Mouse (Mus musculus): ENCODE measurements around the gene Cd274. TPM values are rescaled to one million over a fixed set of nuclear protein-coding genes. Genes with fewer than 3 reads are reported as not detected.

Gene Cd274
- polyA plus RNA-seq, 1 experiment = 4.3 TPM

DNA sequence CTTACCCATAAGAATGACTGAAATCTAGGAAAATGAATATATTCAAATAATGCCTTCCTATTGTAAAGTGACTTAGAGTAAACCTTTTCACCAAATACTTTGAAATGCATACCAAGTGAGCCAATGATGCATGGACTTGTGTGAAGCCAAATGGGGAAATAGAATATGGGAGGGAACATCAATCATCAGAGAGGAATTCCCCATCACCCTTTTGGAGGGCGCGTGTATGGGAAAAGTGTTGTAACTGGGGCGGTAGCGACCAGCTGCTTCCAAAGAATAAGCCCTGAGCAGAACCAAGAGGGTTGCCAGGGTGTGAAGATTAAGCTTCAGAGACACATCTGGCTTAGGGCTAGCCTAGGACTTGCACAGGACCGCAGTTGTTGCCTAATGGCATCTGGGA, 16.1 kb downstream of the Cd274 start:
- 87% methylated on average over 5 of the region's 5 CpGs for WGBS
- no peaks in the 10 kb centered on the region for H3K27me3 ChIP-seq (replicated peaks; ENCODE audit: control insufficient read depth, insufficient read depth, low read length)
- no peaks in the 10 kb centered on the region for H3K4me1 ChIP-seq (ENCODE audit: control insufficient read depth, insufficient read depth, low read length)
- H3K36me3 ChIP-seq (ENCODE audit: control insufficient read depth, insufficient read depth, low read length) = no peaks in the 10 kb centered on the region
- no peak overlapping the region for H3K4me3 ChIP-seq (ENCODE audit: insufficient read depth, low read depth, low read length)
- no peak for TF ChIP-seq CTCF (conservative IDR thresholded peaks at IDR 0.05; ENCODE audit: insufficient read depth, insufficient read length, low read depth, low read length)
- TF ChIP-seq POLR2A (IDR thresholded peaks at IDR 0.05; ENCODE audit: low read depth, low read length) = no peak
- no peak overlapping the region for H3K27ac ChIP-seq (ENCODE audit: insufficient read depth, low read depth, low read length)
- DNase-seq = no peak

- no peak for TF ChIP-seq POLR2A (IDR thresholded peaks at IDR 0.05; ENCODE audit: low read depth, low read length)
- no peak for TF ChIP-seq CTCF (conservative IDR thresholded peaks at IDR 0.05; ENCODE audit: insufficient read depth, insufficient read length, low read depth, low read length)
- DNase-seq = no peak
- no peaks in the 10 kb centered on the region for H3K4me1 ChIP-seq (ENCODE audit: control insufficient read depth, insufficient read depth, low read length)
- H3K4me3 ChIP-seq (ENCODE audit: insufficient read depth, low read depth, low read length) = no peak overlapping the region
- H3K27me3 ChIP-seq (replicated peaks; ENCODE audit: control insufficient read depth, insufficient read depth, low read length) = no peaks in the 10 kb centered on the region
- no peak overlapping the region for H3K27ac ChIP-seq (ENCODE audit: insufficient read depth, low read depth, low read length)
- H3K36me3 ChIP-seq (ENCODE audit: control insufficient read depth, insufficient read depth, low read length) = no peaks in the 10 kb centered on the region
- WGBS = 90% methylated on average over 9 of the region's 9 CpGs
These were observed 17.2 kb downstream of the Cd274 start for GRCm38 (mm10) chr19:29384412-29384811.

- DNase-seq = no peak
- 73% methylated on average over 6 of the region's 6 CpGs for WGBS
- no peaks in the 10 kb centered on the region for H3K4me1 ChIP-seq (ENCODE audit: control insufficient read depth, insufficient read depth, low read length)
- no peaks in the 10 kb centered on the region for H3K36me3 ChIP-seq (ENCODE audit: control insufficient read depth, insufficient read depth, low read length)
- H3K4me3 ChIP-seq (ENCODE audit: insufficient read depth, low read depth, low read length) = no peak overlapping the region
- TF ChIP-seq CTCF (conservative IDR thresholded peaks at IDR 0.05; ENCODE audit: insufficient read depth, insufficient read length, low read depth, low read length) = no peak
- TF ChIP-seq POLR2A (IDR thresholded peaks at IDR 0.05; ENCODE audit: low read depth, low read length) = no peak
- no peak overlapping the region for H3K27ac ChIP-seq (ENCODE audit: insufficient read depth, low read depth, low read length)
- H3K27me3 ChIP-seq (replicated peaks; ENCODE audit: control insufficient read depth, insufficient read depth, low read length) = no peaks in the 10 kb centered on the region
These were observed 17.7 kb downstream of the Cd274 start for GRCm38 (mm10) chr19:29384994-29385393.

DNA sequence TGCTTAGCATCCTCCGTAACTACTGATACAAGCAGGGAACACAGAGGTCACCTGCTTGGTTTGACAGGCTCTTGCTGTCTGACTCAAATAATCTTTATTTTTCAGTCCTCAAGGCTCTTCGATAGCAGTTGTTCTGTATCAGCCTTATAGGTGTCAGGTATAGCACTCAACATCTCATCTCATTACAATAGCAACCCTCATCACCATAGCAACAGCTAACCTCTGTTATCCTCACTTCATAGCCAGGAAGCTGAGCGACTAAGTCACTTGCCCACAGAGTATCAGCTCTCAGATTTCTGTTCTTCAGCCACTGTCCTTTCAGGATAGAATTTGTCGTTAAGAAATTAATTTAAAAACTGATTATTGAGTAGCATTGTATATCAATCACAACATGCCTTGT, 18.6 kb downstream of the Cd274 start:
- WGBS = 81% methylated on average over 4 of the region's 4 CpGs

GRCm38 (mm10) chr19:29388818-29389217, 21.6 kb downstream of the Cd274 start:
- whole genome bisulfite sequencing = 87% methylated on average over 1 of the region's 1 CpGs
- TF ChIP-seq CTCF (conservative IDR thresholded peaks at IDR 0.05; ENCODE audit: insufficient read depth, insufficient read length, low read depth, low read length) (no peak), POLR2A (IDR thresholded peaks at IDR 0.05; ENCODE audit: low read depth, low read length) (no peak)
- Histone ChIP-seq H3K4me1 (ENCODE audit: control insufficient read depth, insufficient read depth, low read length) (no peaks in the 10 kb centered on the region), H3K36me3 (ENCODE audit: control insufficient read depth, insufficient read depth, low read length) (no peaks in the 10 kb centered on the region), H3K4me3 (ENCODE audit: insufficient read depth, low read depth, low read length) (no peak overlapping the region), H3K27me3 (replicated peaks; ENCODE audit: control insufficient read depth, insufficient read depth, low read length) (no peaks in the 10 kb centered on the region), H3K27ac (ENCODE audit: insufficient read depth, low read depth, low read length) (no peak overlapping the region)
- no peak for DNase-seq

More for the DNA sequence above, 18.6 kb downstream of the Cd274 start:
- no peak for DNase-seq
- no peak overlapping the region for H3K4me3 ChIP-seq (ENCODE audit: insufficient read depth, low read depth, low read length)
- TF ChIP-seq POLR2A (IDR thresholded peaks at IDR 0.05; ENCODE audit: low read depth, low read length) (no peak), CTCF (conservative IDR thresholded peaks at IDR 0.05; ENCODE audit: insufficient read depth, insufficient read length, low read depth, low read length) (no peak)
- no peak overlapping the region for H3K27ac ChIP-seq (ENCODE audit: insufficient read depth, low read depth, low read length)
- no peaks in the 10 kb centered on the region for H3K27me3 ChIP-seq (replicated peaks; ENCODE audit: control insufficient read depth, insufficient read depth, low read length)
- H3K4me1 ChIP-seq (ENCODE audit: control insufficient read depth, insufficient read depth, low read length) = no peaks in the 10 kb centered on the region
- no peaks in the 10 kb centered on the region for H3K36me3 ChIP-seq (ENCODE audit: control insufficient read depth, insufficient read depth, low read length)

- WGBS = 58% methylated on average over 5 of the region's 5 CpGs
- TF ChIP-seq CTCF (conservative IDR thresholded peaks at IDR 0.05; ENCODE audit: insufficient read depth, insufficient read length, low read depth, low read length) (no peak), POLR2A (IDR thresholded peaks at IDR 0.05; ENCODE audit: low read depth, low read length) (no peak)
- no peak for DNase-seq
- no peak overlapping the region for H3K4me3 ChIP-seq (ENCODE audit: insufficient read depth, low read depth, low read length)
- no peak overlapping the region for H3K27ac ChIP-seq (ENCODE audit: insufficient read depth, low read depth, low read length)
- H3K27me3 ChIP-seq (replicated peaks; ENCODE audit: control insufficient read depth, insufficient read depth, low read length) = no peaks in the 10 kb centered on the region
- H3K36me3 ChIP-seq (ENCODE audit: control insufficient read depth, insufficient read depth, low read length) = no peaks in the 10 kb centered on the region
- H3K4me1 ChIP-seq (ENCODE audit: control insufficient read depth, insufficient read depth, low read length) = no peaks in the 10 kb centered on the region
These were observed 23.2 kb downstream of the Cd274 start for GRCm38 (mm10) chr19:29390483-29390882.

GRCm38 (mm10) chr19:29391279-29391678, 24.0 kb downstream of the Cd274 start:
- Histone ChIP-seq H3K4me3 (ENCODE audit: insufficient read depth, low read depth, low read length) (no peak overlapping the region), H3K27ac (ENCODE audit: insufficient read depth, low read depth, low read length) (no peak overlapping the region)
- 56% methylated on average over 4 of the region's 4 CpGs for WGBS

More at GRCm38 (mm10) chr19:29391279-29391678, 24.0 kb downstream of the Cd274 start:
- Histone ChIP-seq H3K27me3 (replicated peaks; ENCODE audit: control insufficient read depth, insufficient read depth, low read length) (no peaks in the 10 kb centered on the region), H3K4me1 (ENCODE audit: control insufficient read depth, insufficient read depth, low read length) (no peaks in the 10 kb centered on the region), H3K36me3 (ENCODE audit: control insufficient read depth, insufficient read depth, low read length) (no peaks in the 10 kb centered on the region)
- TF ChIP-seq CTCF (conservative IDR thresholded peaks at IDR 0.05; ENCODE audit: insufficient read depth, insufficient read length, low read depth, low read length) = no peak
- no peak for TF ChIP-seq POLR2A (IDR thresholded peaks at IDR 0.05; ENCODE audit: low read depth, low read length)
- DNase-seq = no peak

Measured in kidney, adult 2 months (tissue).